Mouse (Mus musculus) heart, embryonic 15.5 days (tissue): ENCODE results near the gene Serpina3c. TPM values are rescaled to one million over a fixed set of nuclear protein-coding genes. Genes with fewer than 3 reads are reported as not detected.
A peak's percentile ranks its signal among the peaks of the same experiment; 100 is the strongest.

ENCODE experiments used
- ATAC-seq: fragments of 200-750 bp; cut with Nextera tagmentation; replicated peaks from 2 replicates; pipeline ENCODE4 v1.8.0; 2017; ENCODE audit warnings: low read depth, moderate TSS enrichment; ENCODE audit not compliant: insufficient number of reproducible peaks, insufficient read depth, low FRiP score
- H3K27ac ChIP-seq: fragments of 300-500 bp; sonication (generic); 2 replicates; pipeline ENCODE4 v1.5.1; 2015; ENCODE audit warnings: mild to moderate bottlenecking, inconsistent platforms
- H3K27me3 ChIP-seq: fragments of 300-500 bp; sonication (generic); 2 replicates; pipeline ENCODE4 v1.6.1; 2015; ENCODE audit warnings: inconsistent platforms
- H3K36me3 ChIP-seq: fragments of 300-500 bp; sonication (generic); 2 replicates; pipeline ENCODE4 v1.6.1; 2015; ENCODE audit warnings: mild to moderate bottlenecking, inconsistent platforms
- H3K4me1 ChIP-seq: fragments of 300-500 bp; sonication (generic); replicated peaks from 2 replicates; pipeline ENCODE4 v1.6.1; 2015; ENCODE audit warnings: inconsistent platforms
- H3K4me2 ChIP-seq: fragments of 300-500 bp; sonication (generic); 2 replicates; pipeline ENCODE4 v1.6.1; 2015; ENCODE audit warnings: inconsistent platforms, mild to moderate bottlenecking, moderate library complexity
- H3K4me3 ChIP-seq: fragments of 300-500 bp; sonication (generic); 2 replicates; pipeline ENCODE4 v1.5.1; 2015; ENCODE audit warnings: mild to moderate bottlenecking, inconsistent platforms
- H3K9ac ChIP-seq: fragments of 300-500 bp; sonication (generic); 2 replicates; pipeline ENCODE4 v1.6.1; 2015; ENCODE audit warnings: mild to moderate bottlenecking, inconsistent platforms
- H3K9me3 ChIP-seq: fragments of 300-500 bp; sonication (generic); replicated peaks from 2 replicates; pipeline ENCODE4 v1.6.1; 2016; ENCODE audit warnings: inconsistent platforms
- WGBS: fragments of 180-500 bp; shearing (Covaris S2); methylation state at CpG from one replicate; pipeline ENCODE4 v1.1.7; 2015; ENCODE audit warnings: mixed read lengths; 5-methylcytosine and 5-hydroxymethylcytosine counted together
- polyA plus RNA-seq: library from polyadenylated mRNA; unstranded; fragments of >200 nt; fragmentation: Nextera tagmentation; extraction: Ambion mirVana; gene quantifications from 2 replicates; pipeline ENCODE4 v1.2.1, GENCODE M21; 2015

Gene Serpina3c
- 0.10 TPM in 1 of 2 replicates, not detected in the other for polyA plus RNA-seq

- Histone ChIP-seq H3K4me2 (no peak within 1 kb of the TSS), H3K9ac (no peak within 1 kb of the TSS), H3K27ac (no peak within 1 kb of the TSS), H3K9me3 (no peaks in the 10 kb centered on the region), H3K4me3 (no peak within 1 kb of the TSS), H3K4me1 (no peaks in the 10 kb centered on the region), H3K27me3 (no peaks in the 10 kb centered on the region), H3K36me3 (no peaks in the 10 kb centered on the region)
- 91% methylated on average over 2 of the region's 2 CpGs for WGBS
- no peak for ATAC-seq
Observed at GRCm38 (mm10) chr12:104153656-104154055, at the start of gene Serpina3c. Gene Serpina3c, minus strand, starts transcription at chr12:104153870.

- H3K4me2 ChIP-seq, result no peak overlapping the region
- H3K9ac ChIP-seq, result no peak overlapping the region
- H3K27me3 ChIP-seq, result peaks cover 3% of the 10 kb centered on the region; the same call in 1 of the 2 replicates
- H3K4me3 ChIP-seq, result no peak overlapping the region
- H3K27ac ChIP-seq, result no peak overlapping the region
- no peaks in the 10 kb centered on the region for H3K36me3 ChIP-seq
- no peak for ATAC-seq
- no peaks in the 10 kb centered on the region for H3K4me1 ChIP-seq
- H3K9me3 ChIP-seq, result no peaks in the 10 kb centered on the region
Observed at GRCm38 (mm10) chr12:104190852-104191251, 37.2 kb upstream of the Serpina3c start.

DNA sequence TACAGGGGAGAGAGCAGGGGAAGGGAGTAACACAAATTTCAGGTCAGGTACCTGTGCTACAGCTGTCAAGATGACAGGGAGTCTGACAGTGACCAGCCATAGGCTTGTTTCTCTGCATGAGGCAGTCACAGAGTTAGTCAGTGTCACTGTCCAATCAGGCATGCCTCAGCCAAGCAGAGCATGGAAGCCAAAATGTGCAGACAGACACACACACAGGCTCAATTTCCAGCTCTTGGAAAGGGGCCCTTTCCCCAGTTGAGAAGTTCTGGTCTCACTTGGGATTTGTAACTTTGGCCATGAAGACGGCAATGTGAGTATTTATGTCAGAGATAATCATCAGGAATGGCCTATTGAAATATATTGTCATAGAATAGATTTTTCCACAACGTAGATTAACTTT is 35.6 kb upstream of the Serpina3c start:
- Histone ChIP-seq H3K4me2 (no peak overlapping the region), H3K27ac (no peak overlapping the region), H3K27me3 (no peaks in the 10 kb centered on the region), H3K36me3 (no peaks in the 10 kb centered on the region), H3K9ac (no peak overlapping the region), H3K4me3 (no peak overlapping the region), H3K9me3 (no peaks in the 10 kb centered on the region), H3K4me1 (no peaks in the 10 kb centered on the region)
- no peak for ATAC-seq
- WGBS, result 66% methylated on average over 2 of the region's 2 CpGs

DNA sequence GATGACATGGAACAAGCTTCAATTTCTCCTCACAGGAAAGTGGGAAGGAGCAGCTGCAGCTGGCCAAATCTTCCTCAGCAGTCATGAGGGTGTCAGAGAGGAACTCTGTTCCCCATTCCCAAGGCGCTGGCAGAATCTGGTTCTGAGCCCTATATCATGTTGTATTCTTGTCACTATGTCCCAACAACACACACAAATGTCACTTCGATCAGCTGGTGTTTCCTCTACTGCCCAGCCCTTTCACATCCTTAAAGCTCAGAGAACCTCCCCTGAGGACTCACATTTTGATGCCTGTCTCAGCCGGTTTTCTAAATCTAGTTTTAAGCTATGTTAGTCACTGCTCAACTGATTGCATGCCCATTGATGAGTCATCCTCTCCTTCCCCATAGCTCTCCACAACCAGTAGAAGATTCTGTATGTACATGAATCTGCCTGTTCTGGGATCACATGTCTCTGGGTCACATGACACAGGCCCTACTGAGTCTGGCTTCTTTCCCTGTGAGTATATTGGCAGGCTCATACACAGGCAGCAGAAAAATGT is 32.4 kb upstream of the Serpina3c start:
- Histone ChIP-seq H3K4me3 (no peak overlapping the region), H3K9me3 (no peaks in the 10 kb centered on the region), H3K4me2 (no peak overlapping the region), H3K9ac (no peak overlapping the region), H3K36me3 (no peaks in the 10 kb centered on the region), H3K27ac (no peak overlapping the region), H3K4me1 (no peaks in the 10 kb centered on the region), H3K27me3 (peaks cover 3% of the 10 kb centered on the region)
- ATAC-seq, result no peak
- WGBS, result 62% methylated on average over 3 of the region's 3 CpGs

DNA sequence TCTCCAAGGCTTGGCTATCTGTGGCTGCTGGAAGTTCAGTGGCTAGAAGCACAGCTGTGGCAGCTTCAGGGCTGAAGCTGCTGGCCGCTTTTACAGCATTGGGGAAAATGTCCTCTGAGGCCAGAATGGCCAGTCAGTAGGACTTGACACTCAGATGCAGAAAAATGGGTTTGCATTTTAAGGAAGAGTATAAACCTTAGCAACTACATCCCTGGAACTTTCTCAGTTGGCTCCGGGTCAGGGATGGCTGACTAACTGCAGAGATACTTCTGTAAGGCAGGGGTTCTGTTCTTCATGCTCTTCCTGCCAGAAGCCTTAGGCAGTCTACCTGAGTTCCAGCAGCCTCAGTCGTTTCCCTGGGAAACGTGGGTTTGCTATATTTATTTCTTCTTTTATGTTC is 31.4 kb upstream of the Serpina3c start:
- H3K9me3 ChIP-seq, result no peaks in the 10 kb centered on the region
- H3K4me3 ChIP-seq, result no peak overlapping the region
- H3K27me3 ChIP-seq, result peaks cover 10% of the 10 kb centered on the region
- no peak overlapping the region for H3K27ac ChIP-seq
- no peak overlapping the region for H3K4me2 ChIP-seq
- no peak overlapping the region for H3K9ac ChIP-seq
- 62% methylated on average over 4 of the region's 4 CpGs for WGBS
- no peak for ATAC-seq
- no peaks in the 10 kb centered on the region for H3K36me3 ChIP-seq
- H3K4me1 ChIP-seq, result no peaks in the 10 kb centered on the region

DNA sequence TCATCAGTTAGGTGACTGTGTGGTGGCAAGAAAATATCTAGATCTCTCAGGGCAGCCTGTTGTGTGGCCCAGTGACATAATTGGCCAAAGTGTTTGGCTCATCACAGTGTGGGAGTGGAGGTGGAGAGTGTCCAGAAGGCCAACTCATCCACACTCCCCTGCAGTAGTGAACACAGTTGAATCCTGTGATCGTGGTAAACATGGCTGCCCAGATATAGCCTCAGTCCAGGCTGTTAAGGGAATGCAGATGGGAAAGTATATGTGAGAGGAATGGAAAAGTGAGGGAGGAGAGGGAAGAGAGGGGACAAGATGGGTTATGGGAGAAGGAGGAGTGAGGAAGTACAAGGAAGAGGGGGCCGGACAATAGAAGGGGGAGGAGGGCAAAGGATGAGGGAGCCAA is 25.3 kb upstream of the Serpina3c start:
- H3K27me3 ChIP-seq, result peaks cover 14% of the 10 kb centered on the region
- 0 out of 2 replicates have a peak, but pooled peaks have one; percentile 25 for ATAC-seq
- no peak overlapping the region for H3K9ac ChIP-seq
- H3K9me3 ChIP-seq, result no peaks in the 10 kb centered on the region
- H3K36me3 ChIP-seq, result no peaks in the 10 kb centered on the region
- H3K4me1 ChIP-seq, result peaks cover 11% of the 10 kb centered on the region
- WGBS, result 60% methylated on average over 2 of the region's 2 CpGs
- H3K27ac ChIP-seq, result no peak overlapping the region
- no peak overlapping the region for H3K4me3 ChIP-seq
- no peak overlapping the region for H3K4me2 ChIP-seq

- Histone ChIP-seq H3K4me2 (no peak overlapping the region), H3K4me3 (no peak overlapping the region), H3K9me3 (no peaks in the 10 kb centered on the region), H3K27ac (no peak overlapping the region), H3K4me1 (peaks cover 11% of the 10 kb centered on the region), H3K9ac (no peak overlapping the region), H3K27me3 (peaks cover 14% of the 10 kb centered on the region), H3K36me3 (no peaks in the 10 kb centered on the region)
- ATAC-seq, result peak; percentile 72
Observed at GRCm38 (mm10) chr12:104178577-104178976, 24.9 kb upstream of the Serpina3c start.

DNA sequence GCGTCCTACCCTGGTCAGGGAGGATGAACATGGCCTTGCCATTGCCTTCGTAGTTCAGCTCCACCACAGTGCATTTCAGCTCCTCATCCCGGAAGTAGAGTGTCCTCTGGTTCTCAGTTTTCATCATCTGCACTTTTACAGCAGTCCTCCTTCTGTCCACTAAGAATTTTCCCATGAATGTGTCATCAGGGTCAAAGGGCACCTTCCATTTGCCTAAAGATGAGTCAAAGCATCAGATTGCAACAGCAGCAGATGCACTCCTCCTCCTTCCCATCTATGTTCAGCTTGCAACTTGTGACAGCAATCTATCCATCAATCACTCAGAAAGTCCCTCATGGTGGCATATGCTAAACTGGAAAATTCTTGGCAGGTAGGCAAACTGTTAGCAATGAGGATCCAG is 22.0 kb upstream of the Serpina3c start:
- H3K4me3 ChIP-seq, result no peak overlapping the region
- H3K36me3 ChIP-seq, result no peaks in the 10 kb centered on the region
- no peak for ATAC-seq
- no peak overlapping the region for H3K9ac ChIP-seq
- 82% methylated on average over 3 of the region's 3 CpGs for WGBS
- no peak overlapping the region for H3K27ac ChIP-seq
- H3K4me2 ChIP-seq, result no peak overlapping the region
- H3K9me3 ChIP-seq, result no peaks in the 10 kb centered on the region
- peaks cover 11% of the 10 kb centered on the region for H3K4me1 ChIP-seq
- H3K27me3 ChIP-seq, result peaks cover 6% of the 10 kb centered on the region

DNA sequence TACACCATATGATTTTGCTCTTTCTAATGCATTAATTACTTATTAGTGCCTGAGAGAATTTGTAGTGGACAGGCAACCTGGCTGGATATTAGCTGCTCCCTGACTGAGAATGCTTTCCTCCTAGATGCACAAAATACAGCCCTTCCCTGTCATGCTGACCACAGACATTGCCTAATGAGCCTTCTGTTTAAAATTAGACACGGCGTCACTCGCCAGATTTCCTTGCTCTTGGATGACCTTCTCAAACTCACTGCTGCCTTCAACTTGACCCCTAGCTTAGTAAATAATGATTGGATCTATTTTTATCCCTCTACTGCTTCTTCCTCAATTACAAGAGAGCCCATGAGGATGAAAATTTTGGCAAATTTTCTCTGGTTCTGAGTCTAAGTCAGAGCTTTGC is 21.1 kb upstream of the Serpina3c start:
- no peaks in the 10 kb centered on the region for H3K9me3 ChIP-seq
- H3K4me2 ChIP-seq, result no peak overlapping the region
- peaks cover 4% of the 10 kb centered on the region; the same call in 1 of the 2 replicates for H3K27me3 ChIP-seq
- H3K4me1 ChIP-seq, result peaks cover 11% of the 10 kb centered on the region
- H3K9ac ChIP-seq, result no peak overlapping the region
- 31% methylated on average over 3 of the region's 3 CpGs for WGBS
- no peak overlapping the region for H3K4me3 ChIP-seq
- H3K36me3 ChIP-seq, result no peaks in the 10 kb centered on the region
- no peak overlapping the region for H3K27ac ChIP-seq
- no peak for ATAC-seq

DNA sequence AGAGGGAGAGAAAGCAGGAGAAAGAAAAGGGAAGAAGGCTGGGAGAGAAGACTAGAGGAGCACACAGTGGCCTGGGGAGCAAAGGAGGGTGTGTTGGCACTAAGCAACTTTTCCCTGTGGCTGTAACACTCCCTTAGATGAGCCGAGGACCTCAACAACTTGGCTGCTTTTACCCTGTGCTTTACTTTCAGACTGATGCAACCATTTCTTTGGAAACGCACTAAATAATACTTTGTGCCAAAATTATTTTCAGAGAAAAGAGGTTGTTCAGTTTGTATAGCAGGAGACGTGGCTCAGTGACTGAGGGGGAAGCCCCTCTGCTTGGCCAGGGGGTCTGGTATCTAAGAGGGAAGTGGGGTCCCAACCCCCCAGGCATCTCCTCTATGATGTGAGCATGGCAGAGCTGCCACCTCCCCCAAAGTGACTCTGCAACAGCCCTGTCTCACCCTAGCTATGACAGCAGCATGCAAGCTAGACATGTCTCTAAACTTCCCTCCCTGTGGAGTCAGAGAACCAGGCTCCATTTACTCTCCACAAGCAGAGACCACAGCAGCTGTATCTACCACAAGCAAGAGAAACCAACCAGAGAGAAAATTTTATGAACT is 527 bp downstream of the Serpina3c start:
- Histone ChIP-seq H3K9me3 (no peaks in the 10 kb centered on the region), H3K36me3 (no peaks in the 10 kb centered on the region), H3K4me2 (no peak overlapping the region), H3K9ac (no peak overlapping the region), H3K4me3 (no peak overlapping the region), H3K27ac (no peak overlapping the region), H3K4me1 (no peaks in the 10 kb centered on the region), H3K27me3 (no peaks in the 10 kb centered on the region)
- no peak for ATAC-seq
- WGBS, result 54% methylated on average over 3 of the region's 3 CpGs

- 64% methylated on average over 2 of the region's 2 CpGs for WGBS
- H3K4me1 ChIP-seq, result no peaks in the 10 kb centered on the region
- no peaks in the 10 kb centered on the region for H3K27me3 ChIP-seq
- no peak overlapping the region for H3K9ac ChIP-seq
- H3K27ac ChIP-seq, result no peak overlapping the region
- H3K9me3 ChIP-seq, result no peaks in the 10 kb centered on the region
- H3K4me2 ChIP-seq, result no peak overlapping the region
- H3K4me3 ChIP-seq, result no peak overlapping the region
- no peak for ATAC-seq
- H3K36me3 ChIP-seq, result no peaks in the 10 kb centered on the region
Observed at GRCm38 (mm10) chr12:104151989-104152388, 1.7 kb downstream of the Serpina3c start.

DNA sequence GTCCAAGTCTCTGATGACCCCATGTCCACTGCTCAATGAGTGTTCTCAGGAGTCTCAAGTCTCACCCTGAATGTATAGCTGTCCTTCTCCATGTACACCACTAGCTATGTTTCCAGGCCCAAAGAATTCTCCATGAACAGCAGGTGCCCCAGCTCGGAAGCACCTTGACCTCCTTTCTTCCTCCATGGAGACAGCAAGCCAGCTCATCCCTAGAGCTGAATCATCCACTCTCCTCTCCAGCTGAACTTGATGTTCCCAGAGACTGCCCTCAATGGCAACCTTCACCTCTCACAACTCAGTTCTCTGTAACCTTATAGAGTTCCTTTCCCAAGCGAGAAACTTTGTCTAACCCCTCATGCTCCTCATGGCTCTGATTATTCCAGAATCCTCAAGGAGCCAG is 8.1 kb downstream of the Serpina3c start:
- Histone ChIP-seq H3K36me3 (no peaks in the 10 kb centered on the region), H3K27ac (no peak overlapping the region)

More for the DNA sequence above, 8.1 kb downstream of the Serpina3c start:
- Histone ChIP-seq H3K27me3 (no peaks in the 10 kb centered on the region), H3K4me3 (no peak overlapping the region), H3K4me2 (no peak overlapping the region), H3K9ac (no peak overlapping the region), H3K4me1 (no peaks in the 10 kb centered on the region), H3K9me3 (no peaks in the 10 kb centered on the region)
- no peak for ATAC-seq
- WGBS, result 65% methylated on average over 2 of the region's 2 CpGs
